Mouse (Mus musculus) liver, embryonic 11.5 days (tissue): ENCODE measurements at regions not wholly inside any gene's neighbourhood (a gene's known extent, or its start where the extent isn't known, plus 50 kb on each side); places are given as distances from the start of the nearest gene placed in this dataset.

ENCODE experiments used
- ATAC-seq: fragments of 200-750 bp; cut with Nextera tagmentation; replicated peaks from 2 replicates; pipeline ENCODE4 v1.8.0; 2017; ENCODE audit warnings: moderate number of reproducible peaks, mild to moderate bottlenecking, moderate TSS enrichment, moderate library complexity; ENCODE audit not compliant: low FRiP score
- DNase-seq: peaks from one replicate; pipeline ENCODE4 v3.0.0-alpha.2; 2017; ENCODE audit warnings: low spot score
- H3K27ac ChIP-seq: fragments of 300-500 bp; sonication (generic); 2 replicates; pipeline ENCODE4 v1.5.1; 2014; ENCODE audit warnings: mild to moderate bottlenecking, low read depth, low read length, control low read depth
- H3K27me3 ChIP-seq: fragments of 300-500 bp; sonication (generic); replicated peaks from 2 replicates; pipeline ENCODE4 v1.6.1; 2014; ENCODE audit warnings: low read length, mixed read lengths; ENCODE audit not compliant: control insufficient read depth, insufficient read depth
- H3K36me3 ChIP-seq: fragments of 300-500 bp; sonication (generic); 2 replicates; pipeline ENCODE4 v1.6.1; 2014; ENCODE audit warnings: mild to moderate bottlenecking, low read length, moderate library complexity, mixed read lengths; ENCODE audit not compliant: control insufficient read depth, insufficient read depth
- H3K4me1 ChIP-seq: fragments of 300-500 bp; sonication (generic); replicated peaks from 2 replicates; pipeline ENCODE4 v1.6.1; 2014; ENCODE audit warnings: low read length, mixed read lengths; ENCODE audit not compliant: control insufficient read depth, insufficient read depth
- H3K4me2 ChIP-seq: fragments of 300-500 bp; sonication (generic); 2 replicates; pipeline ENCODE4 v1.6.1; 2014; ENCODE audit warnings: mild to moderate bottlenecking, control low read depth, moderate library complexity
- H3K4me3 ChIP-seq: fragments of 300-500 bp; sonication (generic); 2 replicates; pipeline ENCODE4 v1.5.1; 2014; ENCODE audit warnings: low read depth, low read length, control low read depth
- H3K9ac ChIP-seq: fragments of 300-500 bp; sonication (generic); 2 replicates; pipeline ENCODE4 v1.6.1; 2014; ENCODE audit warnings: low read depth, low read length, control low read depth
- H3K9me3 ChIP-seq: fragments of 300-500 bp; sonication (generic); 2 replicates; pipeline ENCODE4 v1.6.1; 2016; ENCODE audit warnings: low read length, inconsistent platforms, mixed read lengths; ENCODE audit not compliant: control insufficient read depth
- WGBS: fragments of 180-500 bp; shearing (Covaris S2); extraction: QIAGEN DNeasy Blood & Tissue Kit; methylation state at CpG from one replicate; pipeline ENCODE4 v1.1.7; 2014; 5-methylcytosine and 5-hydroxymethylcytosine counted together

- Histone ChIP-seq H3K9me3 (no peaks in the 10 kb centered on the region), H3K4me3 (no peak overlapping the region), H3K36me3 (no peaks in the 10 kb centered on the region), H3K4me2 (peak overlapping the region; percentile 15; the same call in 1 of the 2 replicates), H3K27me3 (no peaks in the 10 kb centered on the region), H3K9ac (no peak overlapping the region), H3K4me1 (peaks cover 43% of the 10 kb centered on the region), H3K27ac (peak overlapping the region; percentile 55)
- DNase-seq: no peak
- no peak for ATAC-seq
- 60% methylated on average over 6 of the region's 6 CpGs for WGBS
These were observed 54.8 kb upstream of the Slc2a1 start for GRCm38 (mm10) chr4:119053680-119054079.

- Histone ChIP-seq H3K9me3 (no peaks in the 10 kb centered on the region), H3K27ac (peak overlapping the region; percentile 55), H3K27me3 (no peaks in the 10 kb centered on the region), H3K4me1 (peaks cover 43% of the 10 kb centered on the region), H3K36me3 (no peaks in the 10 kb centered on the region), H3K4me2 (peak overlapping the region; percentile 11; the same call in 1 of the 2 replicates), H3K9ac (no peak overlapping the region), H3K4me3 (no peak overlapping the region)
- DNase-seq: no peak
- WGBS: 30% methylated on average over 5 of the region's 5 CpGs
- ATAC-seq: peak; percentile 42
These were observed 54.4 kb upstream of the Slc2a1 start for GRCm38 (mm10) chr4:119054129-119054528.

GRCm38 (mm10) chr4:119057191-119057590, 51.3 kb upstream of the Slc2a1 start:
- Histone ChIP-seq H3K27ac (no peak overlapping the region), H3K36me3 (no peaks in the 10 kb centered on the region), H3K9ac (no peak overlapping the region), H3K4me3 (no peak overlapping the region), H3K27me3 (no peaks in the 10 kb centered on the region), H3K4me2 (no peak overlapping the region), H3K9me3 (no peaks in the 10 kb centered on the region), H3K4me1 (peaks cover 22% of the 10 kb centered on the region)
- DNase-seq (no peak), ATAC-seq (no peak)
- WGBS: 84% methylated on average over 6 of the region's 6 CpGs

GRCm38 (mm10) chr4:119057826-119058225, 50.7 kb upstream of the Slc2a1 start:
- WGBS: 67% methylated on average over 1 of the region's 1 CpGs
- no peak for ATAC-seq
- H3K9me3 ChIP-seq: no peaks in the 10 kb centered on the region

More at GRCm38 (mm10) chr4:119057826-119058225, 50.7 kb upstream of the Slc2a1 start:
- Histone ChIP-seq H3K4me2 (no peak overlapping the region), H3K36me3 (no peaks in the 10 kb centered on the region), H3K4me3 (no peak overlapping the region), H3K27me3 (no peaks in the 10 kb centered on the region), H3K9ac (no peak overlapping the region), H3K4me1 (peaks cover 16% of the 10 kb centered on the region), H3K27ac (no peak overlapping the region)
- no peak for DNase-seq
